Mouse (Mus musculus): Measurements from ENCODE around the gene Arsb.

- peak; percentile 54; the same call in 1 of the 2 replicates for TF ChIP-seq POLR2A (IDR thresholded peaks at IDR 0.05; ENCODE audit: extremely low read depth, insufficient read depth, low read length)
- peak; percentile 81 for TF ChIP-seq CTCF (IDR thresholded peaks at IDR 0.05; ENCODE audit: low read depth, low read length)
Observed at GRCm38 (mm10) chr13:93771588-93772278, at the start of gene Arsb.
